Mouse (Mus musculus) hindbrain, embryonic 13.5 days (tissue): ENCODE measurements around the gene Fadd. TPM values are rescaled to one million over a fixed set of nuclear protein-coding genes. Genes with fewer than 3 reads are reported as not detected.

Source experiments
- polyA plus RNA-seq: library from polyadenylated mRNA; unstranded; fragments of >200 nt; fragmentation: Nextera tagmentation; extraction: Ambion mirVana; gene quantifications from 2 replicates; pipeline ENCODE4 v1.2.1, GENCODE M21; 2015

Fadd gene
- polyA plus RNA-seq, 1 experiment from 2014 or later: 5.1 TPM

Other genes starting within 250 kb of the Fadd start
- gene Cttn, start 111.5 kb downstream of the Fadd start, polyA plus RNA-seq: 181 and 185 TPM in 2 replicates
- 26.8 and 27.6 TPM in 2 replicates for gene Ppfia1, start 28.7 kb downstream of the Fadd start, polyA plus RNA-seq
- gene Ano1, start 169.5 kb upstream of the Fadd start, polyA plus RNA-seq: 5.0 and 5.9 TPM in 2 replicates